Mouse (Mus musculus): ENCODE data around the gene Enpp7.

Enpp7 gene

DNA sequence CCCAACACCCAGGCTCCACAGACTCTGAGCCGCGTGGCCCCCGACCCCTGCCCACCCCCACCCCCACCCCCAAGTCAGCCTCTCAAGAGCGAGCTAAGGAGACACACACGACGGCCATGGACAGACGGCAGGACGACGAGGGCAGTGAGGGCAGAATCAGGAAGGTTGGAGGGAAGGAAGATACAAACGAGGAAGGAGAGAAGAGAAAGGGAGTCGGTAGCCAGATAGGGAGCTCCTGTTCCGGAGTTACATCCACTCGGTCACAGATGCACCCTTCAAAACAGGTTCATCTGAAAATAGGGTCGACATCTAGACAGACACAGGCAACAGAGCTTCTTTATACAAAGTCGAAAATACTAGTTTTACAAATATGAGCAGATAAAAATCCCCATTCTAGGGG, 48.5 kb downstream of the Enpp7 start:
- no peak for DNase-seq (ENCODE audit: low read depth)

DNA sequence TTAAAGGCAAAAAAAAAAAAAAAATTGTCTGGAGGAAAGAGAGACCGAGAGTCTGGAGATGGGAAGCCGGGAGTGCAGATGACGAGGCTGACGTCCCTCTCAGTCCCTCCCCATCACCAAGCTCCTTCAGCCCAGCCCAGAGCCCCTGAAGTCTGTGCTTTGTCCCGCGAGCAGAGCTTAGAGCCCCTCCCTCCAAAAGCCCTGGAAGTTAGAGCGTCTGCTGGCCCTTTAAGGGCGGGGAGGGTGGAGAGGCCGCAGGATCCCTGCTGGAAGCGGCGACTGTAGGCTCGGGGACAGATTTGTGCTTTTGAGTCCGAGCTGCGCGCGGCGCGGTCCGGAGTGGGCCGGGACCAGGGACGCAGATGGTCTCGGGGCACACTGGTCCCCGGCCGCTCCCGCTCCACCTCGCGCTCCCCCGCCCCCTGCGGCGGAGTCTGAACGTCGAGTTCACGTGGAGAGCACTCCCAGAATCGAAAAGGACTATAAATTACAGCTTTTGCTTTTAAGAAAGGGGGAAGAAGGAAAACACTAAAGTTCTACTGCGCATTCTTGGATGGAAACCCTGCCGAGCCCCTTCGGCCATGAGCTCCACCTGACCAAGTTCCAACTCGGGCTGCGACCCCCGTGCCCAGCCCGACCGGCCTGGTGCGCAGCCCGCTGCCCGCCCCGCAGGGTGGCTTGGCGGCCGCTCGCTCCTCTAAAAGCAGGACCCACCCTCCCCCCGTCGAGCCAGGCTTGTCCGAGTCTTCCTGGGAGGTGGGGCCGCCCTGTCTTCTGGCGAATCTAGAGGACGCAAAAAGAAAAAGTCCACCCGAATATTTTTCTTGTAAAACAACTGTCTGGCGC, 49.2 kb downstream of the Enpp7 start:
- DNase-seq (ENCODE audit: low read depth): no peak

DNA sequence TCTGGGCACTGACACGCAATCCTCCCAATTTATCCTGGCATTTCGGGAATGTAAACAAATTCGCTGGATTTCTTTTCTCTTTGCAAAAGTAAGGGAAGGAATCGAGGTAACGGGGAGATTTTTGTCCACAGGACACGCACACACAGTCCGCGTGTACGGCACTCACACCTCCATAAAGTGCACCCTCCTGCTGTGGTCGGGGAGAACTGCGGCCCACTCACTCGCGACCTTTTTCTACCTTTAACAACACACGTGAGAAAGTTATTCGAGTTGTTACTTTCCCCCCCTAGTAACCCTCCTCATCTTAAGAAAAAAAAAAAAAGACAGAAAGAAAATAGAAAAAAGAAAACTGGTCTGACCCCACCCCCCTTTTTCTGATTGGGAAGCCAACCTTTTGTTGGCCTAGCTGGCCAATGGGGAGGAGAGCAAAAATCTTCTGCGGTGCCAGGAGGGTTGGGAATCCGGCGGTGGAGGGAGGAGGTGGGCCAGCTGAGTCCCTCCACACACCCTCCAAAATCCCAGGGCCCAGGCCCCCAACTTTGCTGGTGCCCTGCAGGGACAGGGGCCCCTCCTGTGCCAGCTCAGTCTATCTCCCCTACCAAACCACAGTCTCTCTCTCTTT, 49.9 kb downstream of the Enpp7 start:
- no peak for DNase-seq (ENCODE audit: low read depth)

- no peak for DNase-seq (ENCODE audit: low read depth)
These were observed 50.9 kb downstream of the Enpp7 start for GRCm38 (mm10) chr11:119038744-119039484.

DNA sequence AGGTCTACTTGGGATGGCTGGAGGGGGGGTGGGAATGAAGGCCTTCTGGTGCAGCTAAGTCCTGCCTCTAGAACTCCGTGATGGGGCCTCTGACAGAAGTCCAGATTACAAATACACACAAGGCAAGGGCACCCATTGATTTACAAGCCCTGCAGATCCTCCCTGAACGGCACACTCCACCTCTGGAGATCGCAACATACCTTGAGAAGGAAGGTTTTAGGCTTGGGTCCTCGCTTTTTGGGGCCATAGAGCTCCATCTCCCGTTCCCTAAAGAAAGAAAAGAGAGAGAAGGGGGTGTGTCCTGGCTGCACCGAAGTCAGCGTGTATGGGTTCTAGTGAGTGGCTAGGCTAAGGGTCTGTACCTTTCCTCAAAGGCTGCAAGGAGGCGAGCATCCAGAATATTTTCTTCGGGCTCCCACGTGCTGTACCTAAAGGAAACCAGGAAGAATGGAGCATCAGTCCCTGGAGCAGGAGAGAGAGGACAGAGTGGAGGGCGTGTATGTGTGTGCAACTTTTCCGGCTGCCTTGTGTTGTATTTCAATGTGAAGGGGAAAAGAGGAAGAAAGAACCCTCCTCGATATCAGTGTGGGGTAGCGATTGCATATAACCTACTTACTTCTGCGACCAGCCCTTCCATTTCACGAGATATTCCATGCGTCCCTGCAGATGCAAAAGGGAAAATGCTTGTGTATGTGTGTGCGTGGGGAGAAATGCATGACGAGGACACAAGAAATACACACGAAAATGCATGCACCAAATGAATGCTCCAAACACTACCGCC, 51.9 kb downstream of the Enpp7 start:
- DNase-seq (ENCODE audit: low read depth): no peak

DNA sequence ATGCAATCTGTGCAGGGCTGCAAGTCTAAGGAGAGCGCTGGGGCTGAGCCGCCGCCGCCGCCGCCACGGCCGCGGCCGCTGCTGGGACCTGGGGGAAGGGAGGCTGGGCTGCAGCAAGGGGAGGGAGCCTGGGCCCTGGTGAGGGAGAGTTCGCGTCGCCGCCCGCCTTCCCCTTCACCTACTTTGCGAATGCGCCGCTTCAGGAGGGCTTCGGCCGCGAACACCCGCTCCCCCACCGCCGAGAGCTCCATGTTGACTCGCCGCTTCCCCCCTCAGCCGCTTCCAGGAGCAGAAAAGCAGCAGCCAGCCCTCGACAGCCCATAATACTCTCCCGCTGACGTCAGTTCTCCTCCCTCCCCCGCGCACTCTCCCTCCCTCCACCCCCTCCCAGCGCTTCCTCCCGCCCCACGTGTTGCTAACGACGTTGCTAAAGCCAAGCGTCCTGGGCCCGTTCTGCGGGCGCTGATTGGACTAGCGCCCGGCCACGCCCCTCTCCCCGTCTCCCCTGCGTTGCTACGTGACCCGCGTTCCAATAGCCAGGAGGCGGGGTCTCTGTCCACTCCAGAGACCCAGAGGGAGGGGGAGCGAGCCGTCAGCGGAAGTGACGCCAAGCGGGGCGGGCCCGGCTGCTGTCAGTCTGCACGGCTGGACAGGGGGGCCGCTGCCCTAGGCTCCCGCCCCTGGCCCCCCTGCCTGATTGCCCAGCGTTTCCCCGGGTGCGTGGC, 52.8 kb downstream of the Enpp7 start, which contains the start of gene Cbx8:
TSS of gene Cbx8 (minus strand) at position 370 of the 725 bp plus-strand sequence.
- DNase-seq (ENCODE audit: low read depth): peak; percentile 96

GRCm38 (mm10) chr11:119041325-119041716, 53.3 kb downstream of the Enpp7 start:
- DNase-seq (ENCODE audit: low read depth): no peak

DNA sequence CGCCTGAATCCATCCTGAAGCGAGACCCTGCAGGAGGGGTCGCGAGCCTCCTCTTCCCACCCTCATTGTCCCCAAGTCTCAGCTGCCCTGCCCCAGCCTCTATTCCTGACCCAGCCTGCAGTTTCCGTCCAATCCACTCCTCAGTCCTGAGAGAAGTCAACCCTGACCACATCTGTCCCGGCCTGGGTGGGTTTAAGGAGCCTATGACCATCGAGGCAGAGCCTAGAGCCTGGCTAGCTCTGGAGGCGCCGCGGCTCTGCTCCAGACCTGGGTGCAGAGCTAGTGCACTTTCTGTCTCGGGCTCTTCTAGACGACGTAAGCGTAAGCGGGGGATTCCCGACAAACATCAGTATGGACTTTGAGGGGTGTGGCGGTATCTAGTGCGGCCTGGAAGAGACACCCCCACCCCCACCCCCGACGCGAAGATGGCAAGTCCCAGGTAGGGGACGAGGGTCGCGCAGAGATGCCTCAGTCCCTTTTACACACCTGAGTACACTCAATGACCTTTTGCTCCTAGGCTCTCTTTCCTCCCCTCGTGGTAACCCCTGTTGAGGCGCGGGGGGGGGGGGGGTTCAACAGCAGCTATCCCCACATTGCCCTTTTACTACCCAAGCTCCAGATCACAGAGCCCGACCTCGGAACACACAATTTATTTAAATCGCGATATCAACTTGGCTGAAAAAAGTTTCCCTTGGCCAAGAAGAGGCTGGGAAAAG, 53.9 kb downstream of the Enpp7 start:
- DNase-seq (ENCODE audit: low read depth): no peak

Measured in c-Kit-positive CD71-negative TER-119-negative erythroid progenitor cells, embryonic 14.5 days (primary cell).